In genomic region chr12:17265971-17266672, GRCm38 (mm10) we compare ENCODE assay signal across 8 mouse cellular contexts. TPM values are rescaled to one million over a fixed set of nuclear protein-coding genes. Genes with fewer than 3 reads are reported as not detected.
DNase-seq lines count a peak whose midpoint lies in the region; ATAC-seq and TF ChIP-seq lines count a peak whose summit lies in the region.

Gene Pdia6, plus strand, starts transcription at chr12:17266545.

- H3K9ac ChIP-seq in forebrain, embryonic 12.5 days, result peak within 1 kb of the TSS; percentile 86
- peak within 1 kb of the TSS; percentile 93 for H3K9ac ChIP-seq in heart, postnatal 0 days (replicated peaks; ENCODE audit: low read depth, low read length)
- H3K9ac ChIP-seq in liver, embryonic 16.5 days (ENCODE audit: low read depth, low read length), result peak within 1 kb of the TSS; percentile 89
- peak within 1 kb of the TSS; percentile 94 for H3K9ac ChIP-seq in neural tube, embryonic 13.5 days

- peak; percentile 98 for ATAC-seq in forebrain, embryonic 12.5 days (ENCODE audit: low FRiP score)
- ATAC-seq in heart, postnatal 0 days (ENCODE audit: insufficient read depth, low read depth), result peak; percentile 100
- ATAC-seq in liver, embryonic 16.5 days (ENCODE audit: low read depth), result peak; percentile 100
- ATAC-seq in neural tube, embryonic 13.5 days (ENCODE audit: low read depth), result peak; percentile 99

- H3K27ac ChIP-seq in forebrain, embryonic 12.5 days, result peak within 1 kb of the TSS; percentile 86
- peak within 1 kb of the TSS; percentile 82 for H3K27ac ChIP-seq in heart, postnatal 0 days (ENCODE audit: low read depth)
- H3K27ac ChIP-seq in liver, embryonic 16.5 days (ENCODE audit: low read length), result peak within 1 kb of the TSS; percentile 68
- peak within 1 kb of the TSS; percentile 87 for H3K27ac ChIP-seq in neural tube, embryonic 13.5 days (replicated peaks)
- peak within 1 kb of the TSS; percentile 87 for H3K27ac ChIP-seq in testis, adult 2 months (ENCODE audit: control insufficient read depth, insufficient read depth, low read depth, low read length)

- peak; percentile 96 for TF ChIP-seq POLR2A in testis, adult 2 months (IDR thresholded peaks at IDR 0.05; ENCODE audit: control insufficient read depth, low read depth, low read length)

- TF ChIP-seq CTCF in E14TG2a.4 (conservative IDR thresholded peaks at IDR 0.05; ENCODE audit: low read length), result no peak
- no peak for TF ChIP-seq CTCF in heart, postnatal 0 days (IDR thresholded peaks at IDR 0.05; ENCODE audit: low read depth)
- no peak for TF ChIP-seq CTCF in testis, adult 2 months (IDR thresholded peaks at IDR 0.05; ENCODE audit: control insufficient read depth, insufficient read depth, insufficient replicate concordance, low read depth, low read length)

- H3K36me3 ChIP-seq in E14TG2a.4 (ENCODE audit: insufficient read depth, low read length), result peaks cover 29% of the 10 kb centered on the region
- H3K36me3 ChIP-seq in forebrain, embryonic 12.5 days (replicated peaks), result peaks cover 22% of the 10 kb centered on the region
- H3K36me3 ChIP-seq in heart, postnatal 0 days (replicated peaks; ENCODE audit: control insufficient read depth, insufficient read depth, low read length), result peaks cover 11% of the 10 kb centered on the region
- H3K36me3 ChIP-seq in liver, embryonic 16.5 days (ENCODE audit: control insufficient read depth, insufficient read depth), result peaks cover 5% of the 10 kb centered on the region; the same call in 1 of the 2 replicates
- H3K36me3 ChIP-seq in neural tube, embryonic 13.5 days, result peaks cover 27% of the 10 kb centered on the region
- peaks cover 1% of the 10 kb centered on the region; the same call in 1 of the 2 replicates for H3K36me3 ChIP-seq in testis, adult 2 months (ENCODE audit: control insufficient read depth, insufficient read depth, low read length)

- H3K4me1 ChIP-seq in E14TG2a.4 (replicated peaks; ENCODE audit: low read depth, low read length), result peaks cover 59% of the 10 kb centered on the region
- H3K4me1 ChIP-seq in forebrain, embryonic 12.5 days, result peaks cover 29% of the 10 kb centered on the region
- peaks cover 14% of the 10 kb centered on the region for H3K4me1 ChIP-seq in heart, postnatal 0 days (ENCODE audit: control insufficient read depth, insufficient read depth)
- peaks cover 12% of the 10 kb centered on the region for H3K4me1 ChIP-seq in liver, embryonic 16.5 days (ENCODE audit: control insufficient read depth, low read depth, low read length)
- H3K4me1 ChIP-seq in neural tube, embryonic 13.5 days (replicated peaks), result peaks cover 34% of the 10 kb centered on the region
- peaks cover 8% of the 10 kb centered on the region for H3K4me1 ChIP-seq in testis, adult 2 months (ENCODE audit: control insufficient read depth, insufficient read depth, low read length)

- peak within 1 kb of the TSS; percentile 97 for H3K4me3 ChIP-seq in E14TG2a.4 (replicated peaks; ENCODE audit: low read length)
- H3K4me3 ChIP-seq in forebrain, embryonic 12.5 days (replicated peaks), result peak within 1 kb of the TSS; percentile 92
- peak within 1 kb of the TSS; percentile 99 for H3K4me3 ChIP-seq in heart, postnatal 0 days (ENCODE audit: low read depth, low read length)
- peak within 1 kb of the TSS; percentile 86 for H3K4me3 ChIP-seq in liver, embryonic 16.5 days (ENCODE audit: low read depth, low read length)
- H3K4me3 ChIP-seq in neural tube, embryonic 13.5 days, result peak within 1 kb of the TSS; percentile 97
- peak within 1 kb of the TSS; percentile 91 for H3K4me3 ChIP-seq in testis, adult 2 months (ENCODE audit: control insufficient read depth, low read depth, low read length)

- WGBS in forebrain, embryonic 12.5 days, result 1% methylated on average over 41 of the region's 48 CpGs
- 1% methylated on average over 47 of the region's 48 CpGs for WGBS in heart, postnatal 0 days
- under 1% methylated on average over 46 of the region's 48 CpGs for WGBS in liver, embryonic 16.5 days (ENCODE audit: insufficient replicate concordance)
- under 1% methylated on average over 46 of the region's 48 CpGs for WGBS in neural tube, embryonic 13.5 days

- H3K27me3 ChIP-seq in E14TG2a.4 (ENCODE audit: insufficient read depth, low read length), result no peaks in the 10 kb centered on the region
- no peaks in the 10 kb centered on the region for H3K27me3 ChIP-seq in forebrain, embryonic 12.5 days
- H3K27me3 ChIP-seq in heart, postnatal 0 days (ENCODE audit: control insufficient read depth, insufficient read depth, low read length), result no peaks in the 10 kb centered on the region
- no peaks in the 10 kb centered on the region for H3K27me3 ChIP-seq in liver, embryonic 16.5 days (ENCODE audit: control insufficient read depth, insufficient read depth, low read depth, low read length)
- no peaks in the 10 kb centered on the region for H3K27me3 ChIP-seq in neural tube, embryonic 13.5 days
- no peaks in the 10 kb centered on the region for H3K27me3 ChIP-seq in testis, adult 2 months (ENCODE audit: control insufficient read depth, insufficient read depth, low read length)

- TF ChIP-seq EP300 in heart, postnatal 0 days (IDR thresholded peaks at IDR 0.05; ENCODE audit: low read depth), result no peak

- H3K9me3 ChIP-seq in E14TG2a.4 (ENCODE audit: low read length), result no peaks in the 10 kb centered on the region
- no peaks in the 10 kb centered on the region for H3K9me3 ChIP-seq in forebrain, embryonic 12.5 days
- no peaks in the 10 kb centered on the region for H3K9me3 ChIP-seq in heart, postnatal 0 days (replicated peaks; ENCODE audit: control insufficient read depth, low read length)
- H3K9me3 ChIP-seq in liver, embryonic 16.5 days (replicated peaks; ENCODE audit: control insufficient read depth, low read length), result no peaks in the 10 kb centered on the region
- no peaks in the 10 kb centered on the region for H3K9me3 ChIP-seq in neural tube, embryonic 13.5 days

- DNase-seq in c-Kit-positive CD71-positive TER-119-positive erythroid progenitor cells, embryonic 14.5 days (ENCODE audit: low spot score), result peak; percentile 92
- peak; percentile 97 for DNase-seq in heart, postnatal 0 days (ENCODE audit: low spot score)
- DNase-seq in kidney, postnatal 4 days, result peak; percentile 95 to 97

- peak within 1 kb of the TSS; percentile 80 for H3K4me2 ChIP-seq in forebrain, embryonic 12.5 days
- H3K4me2 ChIP-seq in heart, postnatal 0 days (ENCODE audit: low read depth, low read length), result peak within 1 kb of the TSS; percentile 87
- H3K4me2 ChIP-seq in liver, embryonic 16.5 days (ENCODE audit: low read depth, low read length), result peak within 1 kb of the TSS; percentile 76
- H3K4me2 ChIP-seq in neural tube, embryonic 13.5 days, result peak within 1 kb of the TSS; percentile 78

RNA-seq across cellular contexts. Expression of gene Pdia6, which starts in this region (rescaled TPM):
- polyA plus RNA-seq in forebrain, embryonic 12.5 days (2016; fragmentation: Nextera tagmentation; extraction: Ambion mirVana), result 454 and 460 TPM in 2 replicates
- total RNA-seq in heart, postnatal 0 days (2014; rRNA removed; ENCODE audit: low replicate concordance), result 52.7 and 106 TPM in 2 replicates
- 129 and 164 TPM in 2 replicates for polyA plus RNA-seq in heart, postnatal 0 days (2015; fragmentation: Nextera tagmentation; extraction: Ambion mirVana)
- polyA plus RNA-seq in liver, embryonic 16.5 days (2015; fragmentation: Nextera tagmentation; extraction: Ambion mirVana), result 234 and 243 TPM in 2 replicates
- polyA plus RNA-seq in neural tube, embryonic 13.5 days (2015; fragmentation: Nextera tagmentation; extraction: Ambion mirVana), result 328 and 380 TPM in 2 replicates
- polyA plus RNA-seq in testis, adult 2 months (2012; rRNA removed), result 97.2 and 119 TPM in 2 replicates

Comparison
In these comparisons a context has a peak if more than half of its experiments do, and no peak if none do; other contexts are left out.
1. Peak in every context shown above with its lines: DNase-seq, ATAC-seq, H3K4me3 ChIP-seq and H3K27ac ChIP-seq.